Mouse (Mus musculus) hindbrain, embryonic 14.5 days (tissue): ENCODE measurements around the gene Ift20. TPM values are rescaled to one million over a fixed set of nuclear protein-coding genes. Genes with fewer than 3 reads are reported as not detected.
A peak's percentile ranks its signal among the peaks of the same experiment; 100 is the strongest.

ENCODE experiments used
- ATAC-seq: fragments of 200-750 bp; cut with Nextera tagmentation; 2 replicates; pipeline ENCODE4 v1.8.0; 2017; ENCODE audit warnings: moderate number of reproducible peaks, mild to moderate bottlenecking, moderate TSS enrichment, moderate library complexity; ENCODE audit not compliant: low FRiP score
- DNase-seq: peaks from one replicate; pipeline ENCODE4 v3.0.0-alpha.2; 2015; ENCODE audit warnings: low spot score
- H3K27ac ChIP-seq: fragments of 300-500 bp; sonication (generic); 2 replicates; pipeline ENCODE4 v1.5.1; 2014; ENCODE audit warnings: mild to moderate bottlenecking, moderate library complexity
- H3K27me3 ChIP-seq: fragments of 300-500 bp; sonication (generic); 2 replicates; pipeline ENCODE4 v1.6.1; 2014; ENCODE audit warnings: mild to moderate bottlenecking, low read length, mixed read lengths; ENCODE audit not compliant: control insufficient read depth, insufficient read depth
- H3K36me3 ChIP-seq: fragments of 300-500 bp; sonication (generic); replicated peaks from 2 replicates; pipeline ENCODE4 v1.6.1; 2014; ENCODE audit not compliant: control insufficient read depth, insufficient read depth
- H3K4me1 ChIP-seq: fragments of 300-500 bp; sonication (generic); replicated peaks from 2 replicates; pipeline ENCODE4 v1.6.1; 2014; ENCODE audit warnings: antibody characterized with exemption, low read length, mixed read lengths; ENCODE audit not compliant: control insufficient read depth, insufficient read depth
- H3K4me2 ChIP-seq: fragments of 300-500 bp; sonication (generic); replicated peaks from 2 replicates; pipeline ENCODE4 v1.6.1; 2014; ENCODE audit warnings: mild to moderate bottlenecking, moderate library complexity
- H3K4me3 ChIP-seq: fragments of 300-500 bp; sonication (generic); replicated peaks from 2 replicates; pipeline ENCODE4 v1.5.1; 2014; ENCODE audit warnings: mild to moderate bottlenecking, low read length
- H3K9ac ChIP-seq: fragments of 300-500 bp; sonication (generic); 2 replicates; pipeline ENCODE4 v1.6.1; 2014
- H3K9me3 ChIP-seq: fragments of 300-500 bp; sonication (generic); 2 replicates; pipeline ENCODE4 v1.6.1; 2016; ENCODE audit warnings: low read length; ENCODE audit not compliant: control insufficient read depth
- WGBS: fragments of 180-500 bp; shearing (Covaris S2); extraction: QIAGEN DNeasy Blood & Tissue Kit; methylation state at CpG from one replicate; pipeline ENCODE4 v1.1.7; 2014; 5-methylcytosine and 5-hydroxymethylcytosine counted together
- polyA plus RNA-seq: library from polyadenylated mRNA; unstranded; fragments of >200 nt; fragmentation: Nextera tagmentation; extraction: Ambion mirVana; gene quantifications from 2 replicates; pipeline ENCODE4 v1.2.1, GENCODE M21; 2014

Ift20 gene
- polyA plus RNA-seq: 120 and 123 TPM in 2 replicates

DNA sequence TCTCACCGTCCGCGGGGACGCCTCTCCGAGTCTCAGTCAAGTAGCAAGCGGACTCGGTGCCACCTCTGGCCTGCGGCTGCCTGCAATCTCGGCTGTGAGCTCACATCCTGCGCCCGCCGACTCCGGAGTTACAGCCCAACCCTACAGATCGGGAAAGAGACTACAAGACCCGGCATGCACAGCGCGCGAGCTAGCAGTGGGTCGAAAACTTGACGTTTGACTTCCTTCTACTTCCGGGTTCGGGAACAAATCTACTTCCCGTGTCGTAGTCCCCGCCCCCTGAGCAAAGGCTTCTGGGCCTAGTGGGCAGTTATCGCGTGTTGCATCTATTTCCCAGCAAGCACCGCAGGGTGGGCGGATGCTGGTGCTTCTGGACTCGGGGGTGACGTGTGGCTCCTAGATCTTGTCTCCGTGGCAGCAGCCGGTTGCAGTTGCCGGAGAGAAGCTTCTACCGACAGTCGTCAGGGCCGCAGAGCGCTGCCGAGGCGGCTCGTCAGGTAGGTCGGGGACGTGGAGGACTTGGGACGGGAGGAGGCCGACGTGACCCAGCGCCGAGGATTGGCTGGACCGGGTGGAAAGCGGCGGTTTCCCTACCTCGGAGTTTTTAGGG lies at the start of gene Ift20, which contains the start of gene Tnfaip1:
Gene Ift20, plus strand, starts transcription at position 282 of the 610 bp plus-strand sequence.
Gene Tnfaip1, minus strand, starts transcription at position 253 of the 610 bp plus-strand sequence.
- ATAC-seq (peak; percentile 98), DNase-seq (peak; percentile 98)
- Histone ChIP-seq H3K9ac (peak within 1 kb of the TSS; percentile 88), H3K27ac (peak within 1 kb of the TSS; percentile 86), H3K27me3 (no peaks in the 10 kb centered on the region), H3K4me3 (peak within 1 kb of the TSS; percentile 75), H3K9me3 (no peaks in the 10 kb centered on the region), H3K4me2 (peak within 1 kb of the TSS; percentile 87), H3K36me3 (peaks cover 27% of the 10 kb centered on the region), H3K4me1 (peaks cover 26% of the 10 kb centered on the region)
- under 1% methylated on average over 52 of the region's 52 CpGs for WGBS

DNA sequence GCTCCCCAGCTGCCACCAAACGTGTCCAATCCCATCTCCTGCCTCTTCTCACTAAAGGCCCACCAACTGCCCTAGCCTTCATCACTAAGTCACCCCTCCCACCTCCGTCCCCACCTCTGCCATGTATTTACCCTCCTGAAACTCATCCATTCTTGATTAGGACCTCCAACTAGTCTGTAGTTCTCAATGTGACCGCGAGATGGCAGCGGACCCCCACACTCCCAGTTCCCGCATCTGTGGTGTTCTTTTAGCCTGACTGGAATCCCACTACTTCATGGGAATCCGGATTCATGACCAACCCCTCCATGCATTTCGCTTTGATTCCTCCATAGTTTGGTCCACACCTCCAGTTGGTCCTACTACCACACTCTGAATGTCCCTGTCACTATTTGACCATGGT lies 48.0 kb upstream of the Ift20 start:
- no peak overlapping the region for H3K4me2 ChIP-seq
- ATAC-seq (peak; percentile 24; the same call in 1 of the 2 replicates), DNase-seq (peak; percentile 83)
- H3K27me3 ChIP-seq: peaks cover 28% of the 10 kb centered on the region; the same call in 1 of the 2 replicates
- H3K9me3 ChIP-seq: no peaks in the 10 kb centered on the region
- 4% methylated on average over 8 of the region's 8 CpGs for WGBS
- no peak overlapping the region for H3K4me3 ChIP-seq
- peaks cover 53% of the 10 kb centered on the region for H3K36me3 ChIP-seq
- no peak overlapping the region for H3K9ac ChIP-seq
- H3K27ac ChIP-seq: no peak overlapping the region
- H3K4me1 ChIP-seq: 0 out of 2 replicates have a peak, but pooled peaks cover 11% of the 10 kb centered on the region

GRCm38 (mm10) chr11:78490781-78491241 lies 45.4 kb upstream of the Ift20 start:
- H3K9ac ChIP-seq: peak overlapping the region; percentile 35; the same call in 1 of the 2 replicates
- 10% methylated on average over 48 of the region's 48 CpGs for WGBS
- ATAC-seq (peak; percentile 71; the same call in 1 of the 2 replicates), DNase-seq (peak; percentile 64)
- peaks cover 30% of the 10 kb centered on the region for H3K36me3 ChIP-seq
- no peaks in the 10 kb centered on the region for H3K9me3 ChIP-seq
- H3K27ac ChIP-seq: no peak overlapping the region
- peak overlapping the region; percentile 44 for H3K4me2 ChIP-seq
- peaks cover 27% of the 10 kb centered on the region for H3K4me1 ChIP-seq
- H3K27me3 ChIP-seq: peaks cover 28% of the 10 kb centered on the region; the same call in 1 of the 2 replicates
- H3K4me3 ChIP-seq: peak overlapping the region; percentile 9

GRCm38 (mm10) chr11:78495904-78496303 lies 40.3 kb upstream of the Ift20 start:
- Histone ChIP-seq H3K4me2 (peak overlapping the region; percentile 79), H3K27ac (no peak overlapping the region), H3K27me3 (peaks cover 12% of the 10 kb centered on the region; the same call in 1 of the 2 replicates), H3K36me3 (no peaks in the 10 kb centered on the region), H3K4me3 (peak overlapping the region; percentile 79), H3K9ac (peak overlapping the region; percentile 85), H3K9me3 (no peaks in the 10 kb centered on the region), H3K4me1 (peaks cover 34% of the 10 kb centered on the region)
- WGBS: 4% methylated on average over 6 of the region's 6 CpGs
- ATAC-seq (no peak), DNase-seq (no peak)

DNA sequence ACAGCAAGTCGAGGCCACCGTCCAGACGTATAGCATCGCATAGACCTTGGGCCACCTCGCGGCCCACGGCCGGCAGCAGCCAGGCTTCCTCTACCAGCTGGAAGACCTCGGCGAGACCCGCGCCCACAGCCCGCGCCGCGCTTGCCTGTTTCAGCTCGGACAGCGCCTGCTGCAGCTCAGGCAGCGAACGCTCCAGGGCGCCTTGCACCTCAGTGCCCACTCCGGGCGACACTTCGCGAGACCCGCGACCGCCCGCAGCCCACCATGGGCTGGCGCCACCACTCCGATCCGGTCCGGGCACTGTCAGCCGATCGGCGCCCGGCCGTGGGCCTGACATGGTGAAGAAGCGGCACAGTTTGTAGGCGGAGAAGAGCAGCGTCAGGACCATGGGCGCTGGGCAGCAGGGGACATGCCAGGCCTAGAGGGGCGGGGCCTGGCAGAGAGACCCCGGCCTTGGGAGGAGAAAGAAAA lies 39.1 kb upstream of the Ift20 start:
- H3K27me3 ChIP-seq: peaks cover 7% of the 10 kb centered on the region; the same call in 1 of the 2 replicates
- peak overlapping the region; percentile 79 for H3K4me2 ChIP-seq
- peak overlapping the region; percentile 85 for H3K9ac ChIP-seq
- peak overlapping the region; percentile 79 for H3K4me3 ChIP-seq
- no peaks in the 10 kb centered on the region for H3K36me3 ChIP-seq
- peak overlapping the region; percentile 94 for H3K27ac ChIP-seq
- DNase-seq: peak; percentile 62
- peak; percentile 83 for ATAC-seq
- peaks cover 31% of the 10 kb centered on the region for H3K4me1 ChIP-seq
- H3K9me3 ChIP-seq: no peaks in the 10 kb centered on the region
- WGBS: under 1% methylated on average over 44 of the region's 44 CpGs

DNA sequence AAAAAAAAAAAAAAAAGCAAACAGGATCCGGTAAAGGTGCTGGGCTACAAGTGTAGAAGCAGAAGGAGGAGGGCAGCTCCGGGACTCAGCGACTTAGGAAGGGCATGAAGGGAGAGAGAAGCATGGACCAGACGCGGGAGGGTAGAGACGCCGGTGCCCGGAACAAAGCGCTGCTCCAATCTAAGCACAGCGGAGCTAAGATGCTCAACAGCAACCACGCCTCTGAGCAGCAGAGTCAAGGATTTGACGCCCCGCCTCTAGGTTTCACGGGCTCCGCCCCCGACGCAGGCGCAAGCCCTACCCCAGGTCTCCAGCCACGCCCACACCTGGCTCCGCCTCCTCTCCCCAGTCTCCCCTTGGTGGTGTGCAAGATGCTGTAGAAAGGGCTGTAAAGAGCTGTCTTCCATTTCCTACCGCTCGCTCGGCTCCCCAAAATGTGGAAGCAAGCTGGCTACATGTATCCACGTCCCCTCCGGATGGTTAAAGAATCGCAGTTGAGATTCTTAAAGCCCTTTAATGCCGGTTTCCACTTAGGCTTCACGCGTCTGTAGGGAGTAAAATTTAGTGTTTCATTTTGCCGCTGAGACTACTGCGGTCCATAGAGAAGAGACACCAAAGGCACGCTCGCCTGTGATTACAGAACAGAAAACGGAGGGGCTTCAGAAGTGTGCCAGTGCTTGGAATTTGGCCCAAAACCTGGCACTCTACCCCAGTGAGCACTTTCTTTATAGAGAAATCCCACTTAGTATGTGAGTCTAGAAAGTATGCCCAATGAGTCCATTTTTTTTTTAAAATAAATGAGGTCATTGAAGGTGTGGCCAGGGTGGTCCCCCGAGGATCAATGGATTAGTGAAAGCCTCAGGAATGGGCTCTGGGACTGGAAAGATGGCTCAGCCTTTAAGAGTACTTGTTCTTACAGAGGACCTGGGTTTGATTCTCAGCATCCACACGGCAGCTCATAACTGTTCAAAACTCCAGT lies 38.3 kb upstream of the Ift20 start, which contains the start of gene Sarm1:
Gene Sarm1, minus strand, starts transcription at position 211 of the 979 bp plus-strand sequence.
- Histone ChIP-seq H3K4me2 (peak within 1 kb of the TSS; percentile 79), H3K9me3 (no peaks in the 10 kb centered on the region), H3K4me1 (peaks cover 31% of the 10 kb centered on the region), H3K27me3 (peaks cover 7% of the 10 kb centered on the region; the same call in 1 of the 2 replicates), H3K36me3 (no peaks in the 10 kb centered on the region), H3K9ac (peak within 1 kb of the TSS; percentile 85), H3K27ac (peak within 1 kb of the TSS; percentile 94), H3K4me3 (peak within 1 kb of the TSS; percentile 79)
- DNase-seq (peak; percentile 96), ATAC-seq (peak; percentile 97)
- 3% methylated on average over 36 of the region's 36 CpGs for WGBS

DNA sequence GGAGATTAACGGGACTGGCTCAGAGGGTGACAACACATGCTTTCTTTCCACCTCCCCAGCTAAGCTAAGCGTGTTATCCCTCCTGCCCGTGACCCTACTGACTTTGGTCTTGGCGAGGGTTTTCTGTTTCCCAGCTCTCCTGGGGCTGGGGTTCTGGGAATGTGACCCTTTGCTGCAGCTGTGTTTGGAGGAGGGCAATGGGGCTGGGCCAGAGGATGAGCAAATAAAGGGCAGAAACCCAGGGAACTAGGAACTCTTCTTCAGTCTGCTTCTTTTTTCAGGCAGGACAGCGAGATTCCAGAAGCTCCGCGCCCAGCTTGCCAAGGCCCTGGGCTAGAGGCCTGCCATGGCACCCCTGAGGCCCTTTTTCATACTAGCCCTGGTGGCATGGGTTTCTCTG lies 37.2 kb upstream of the Ift20 start, which contains the start of gene Vtn:
Gene Vtn, plus strand, starts transcription at position 88 of the 400 bp plus-strand sequence.
- Histone ChIP-seq H3K9ac (peak within 1 kb of the TSS; percentile 59), H3K4me1 (peaks cover 31% of the 10 kb centered on the region), H3K27me3 (peaks cover 7% of the 10 kb centered on the region; the same call in 1 of the 2 replicates), H3K9me3 (no peaks in the 10 kb centered on the region), H3K4me3 (peak within 1 kb of the TSS; percentile 79), H3K27ac (peak within 1 kb of the TSS; percentile 94), H3K36me3 (no peaks in the 10 kb centered on the region), H3K4me2 (peak within 1 kb of the TSS; percentile 79)
- DNase-seq (no peak), ATAC-seq (no peak)
- 56% methylated on average over 7 of the region's 7 CpGs for WGBS

DNA sequence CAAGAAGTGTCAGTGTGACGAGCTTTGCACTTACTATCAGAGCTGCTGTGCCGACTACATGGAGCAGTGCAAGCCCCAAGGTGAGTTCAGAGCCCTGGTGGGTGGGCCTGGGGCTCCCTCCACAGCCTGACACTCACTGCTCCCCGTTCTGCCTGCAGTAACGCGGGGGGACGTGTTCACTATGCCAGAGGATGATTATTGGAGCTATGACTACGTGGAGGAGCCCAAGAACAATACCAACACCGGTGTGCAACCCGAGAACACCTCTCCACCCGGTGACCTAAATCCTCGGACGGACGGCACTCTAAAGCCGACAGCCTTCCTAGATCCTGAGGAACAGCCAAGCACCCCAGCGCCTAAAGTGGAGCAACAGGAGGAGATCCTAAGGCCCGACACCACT lies 36.6 kb upstream of the Ift20 start:
- Histone ChIP-seq H3K36me3 (no peaks in the 10 kb centered on the region), H3K4me1 (peaks cover 26% of the 10 kb centered on the region), H3K27me3 (peaks cover 7% of the 10 kb centered on the region; the same call in 1 of the 2 replicates), H3K4me3 (peak overlapping the region; percentile 15), H3K9me3 (no peaks in the 10 kb centered on the region), H3K4me2 (peak overlapping the region; percentile 27; the same call in 1 of the 2 replicates), H3K27ac (0 out of 2 replicates have a peak overlapping the region, but pooled peaks have one; percentile 5), H3K9ac (peak overlapping the region; percentile 5; the same call in 1 of the 2 replicates)
- ATAC-seq: no peak
- 55% methylated on average over 16 of the region's 16 CpGs for WGBS
- DNase-seq: no peak
